Mouse (Mus musculus) C2C12 (cell line): ENCODE data around the gene Dhcr24. TPM values are rescaled to one million over a fixed set of nuclear protein-coding genes. Genes with fewer than 3 reads are reported as not detected.

Source experiments
- H3K27me3 ChIP-seq: one replicate; pipeline ENCODE4 v1.6.1; 2011; ENCODE audit not compliant: control insufficient read depth, insufficient read depth, insufficient read length
- H3K36me3 ChIP-seq: one replicate; pipeline ENCODE4 v1.6.1; 2011; ENCODE audit not compliant: control insufficient read depth, insufficient read depth
- H3K4me3 ChIP-seq: one replicate; pipeline ENCODE4 v1.5.1; 2011; ENCODE audit warnings: mild to moderate bottlenecking, control low read depth; ENCODE audit not compliant: poor library complexity, insufficient read depth, severe bottlenecking
- H3K79me2 ChIP-seq: one replicate; pipeline ENCODE4 v1.6.1; 2011; ENCODE audit not compliant: control insufficient read depth, insufficient read depth
- H3K79me3 ChIP-seq: one replicate; pipeline ENCODE4 v1.6.1; 2011; ENCODE audit warnings: low read depth, control low read depth
- H3ac ChIP-seq: one replicate; pipeline ENCODE3; 2011; ENCODE audit warnings: low read depth; ENCODE audit not compliant: control insufficient read depth, insufficient read length
- CEBPB ChIP-seq: IDR thresholded peaks from one replicate; pipeline ENCODE4 v1.6.1; 2011; ENCODE audit warnings: low read depth, mild to moderate bottlenecking, control low read depth, moderate library complexity
- CTCF ChIP-seq: IDR thresholded peaks from one replicate; pipeline ENCODE4 v1.5.1; 2011; ENCODE audit not compliant: control insufficient read depth, insufficient read depth, insufficient read length
- FOSL1 ChIP-seq: IDR thresholded peaks from one replicate; pipeline ENCODE4 v1.8.0; 2011; ENCODE audit warnings: mild to moderate bottlenecking, low read length; ENCODE audit not compliant: poor library complexity, insufficient read depth, severe bottlenecking
- MAX ChIP-seq: IDR thresholded peaks from one replicate; pipeline ENCODE4 v1.6.1; 2011; ENCODE audit warnings: mild to moderate bottlenecking, control low read depth
- MYOD1 ChIP-seq: IDR thresholded peaks from one replicate; pipeline ENCODE4 v1.6.1; 2011; ENCODE audit warnings: low read depth; ENCODE audit not compliant: control insufficient read depth, insufficient read length
- MYOG ChIP-seq: IDR thresholded peaks from one replicate; pipeline ENCODE4 v1.6.1; 2011; ENCODE audit not compliant: control insufficient read depth, insufficient read length; ENCODE audit errors: extremely low read depth
- USF1 ChIP-seq: IDR thresholded peaks from one replicate; pipeline ENCODE4 v1.6.1; 2011; ENCODE audit warnings: low read depth, mild to moderate bottlenecking, control low read depth, moderate library complexity
- polyA plus RNA-seq: library from polyadenylated mRNA; unstranded; fragments of >200 nt; fragmentation: generic; extraction: Trizol; gene quantifications from one replicate; pipeline ENCODE4 v1.2.1, GENCODE M21; 2012; ENCODE audit warnings: missing spikeins

Dhcr24 gene
- polyA plus RNA-seq, 1 experiment: 113 TPM

- Histone ChIP-seq H3ac (no peak overlapping the region), H3K4me3 (no peak overlapping the region), H3K36me3 (peaks cover 44% of the 10 kb centered on the region), H3K79me3 (no peaks in the 10 kb centered on the region), H3K27me3 (no peaks in the 10 kb centered on the region), H3K79me2 (peaks cover 15% of the 10 kb centered on the region)
- no peak for TF ChIP-seq USF1
- no peak for TF ChIP-seq CTCF
- no peak for TF ChIP-seq MYOD1
- TF ChIP-seq FOSL1: no peak
- no peak for TF ChIP-seq CEBPB
- TF ChIP-seq MAX: no peak
- no peak for TF ChIP-seq MYOG
These were observed 14.2 kb downstream of the Dhcr24 start for GRCm38 (mm10) chr4:106575022-106575421.

- TF ChIP-seq MAX (no peak), CTCF (no peak), MYOD1 (no peak), USF1 (no peak), FOSL1 (no peak), MYOG (no peak), CEBPB (no peak)
- H3K79me2 ChIP-seq: peaks cover 4% of the 10 kb centered on the region
- H3ac ChIP-seq: no peak overlapping the region
- peaks cover 62% of the 10 kb centered on the region for H3K36me3 ChIP-seq
- no peak overlapping the region for H3K4me3 ChIP-seq
- no peaks in the 10 kb centered on the region for H3K27me3 ChIP-seq
- H3K79me3 ChIP-seq: no peaks in the 10 kb centered on the region
These were observed 16.7 kb downstream of the Dhcr24 start for GRCm38 (mm10) chr4:106577511-106577910.

- TF ChIP-seq MAX (no peak), FOSL1 (no peak), MYOG (no peak), USF1 (no peak), CTCF (no peak), CEBPB (no peak), MYOD1 (no peak)
- Histone ChIP-seq H3ac (no peak overlapping the region), H3K79me2 (peaks cover 4% of the 10 kb centered on the region), H3K4me3 (no peak overlapping the region), H3K36me3 (peaks cover 67% of the 10 kb centered on the region), H3K27me3 (no peaks in the 10 kb centered on the region), H3K79me3 (no peaks in the 10 kb centered on the region)
These were observed 20.5 kb downstream of the Dhcr24 start for GRCm38 (mm10) chr4:106581176-106581864.

- Histone ChIP-seq H3K27me3 (no peaks in the 10 kb centered on the region), H3K79me2 (peaks cover 4% of the 10 kb centered on the region), H3K4me3 (no peak overlapping the region), H3K79me3 (no peaks in the 10 kb centered on the region), H3K36me3 (peaks cover 72% of the 10 kb centered on the region), H3ac (no peak overlapping the region)
- TF ChIP-seq CTCF (no peak), USF1 (no peak), MAX (no peak), MYOD1 (no peak), FOSL1 (no peak), CEBPB (no peak), MYOG (no peak)
These were observed 21.0 kb downstream of the Dhcr24 start for GRCm38 (mm10) chr4:106581865-106582204.

GRCm38 (mm10) chr4:106582428-106583153, 21.8 kb downstream of the Dhcr24 start:
- H3K4me3 ChIP-seq: no peak overlapping the region
- H3K27me3 ChIP-seq: no peaks in the 10 kb centered on the region
- peaks cover 73% of the 10 kb centered on the region for H3K36me3 ChIP-seq
- H3K79me2 ChIP-seq: peaks cover 4% of the 10 kb centered on the region
- TF ChIP-seq CEBPB: no peak
- no peak for TF ChIP-seq FOSL1
- TF ChIP-seq USF1: no peak
- TF ChIP-seq MAX: no peak
- no peak for TF ChIP-seq CTCF
- no peak for TF ChIP-seq MYOD1
- TF ChIP-seq MYOG: no peak
- no peaks in the 10 kb centered on the region for H3K79me3 ChIP-seq
- no peak overlapping the region for H3ac ChIP-seq

- Histone ChIP-seq H3K79me2 (peaks cover 4% of the 10 kb centered on the region), H3K4me3 (no peak overlapping the region), H3K79me3 (no peaks in the 10 kb centered on the region), H3K27me3 (no peaks in the 10 kb centered on the region), H3K36me3 (peaks cover 66% of the 10 kb centered on the region), H3ac (no peak overlapping the region)
- no peak for TF ChIP-seq CTCF
- no peak for TF ChIP-seq MYOD1
- TF ChIP-seq MYOG: no peak
- no peak for TF ChIP-seq MAX
- TF ChIP-seq FOSL1: no peak
- TF ChIP-seq USF1: no peak
- no peak for TF ChIP-seq CEBPB
These were observed 23.8 kb downstream of the Dhcr24 start for GRCm38 (mm10) chr4:106584665-106585064.
